ENCODE assay signal across 22 mouse cellular contexts in genomic region chr2:173513977-173514376, GRCm38 (mm10). TPM values are rescaled to one million over a fixed set of nuclear protein-coding genes. Genes with fewer than 3 reads are reported as not detected.
"Had no signal": no experiment of that assay in that cellular context is flagged by ENCODE, and none has a peak within 500 bp of the region (broad histone marks: within the 10 kb centered on the region; RNA-seq: fewer than 3 reads in every experiment).

No protein-coding gene starts in this region.

- H3K4me3 ChIP-seq: liver, embryonic 15.5 days; lung, embryonic 15.5 days; midbrain, embryonic 12.5 days; neural tube, embryonic 12.5 days; stomach, embryonic 15.5 days had no signal

- H3K4me2 ChIP-seq: liver, embryonic 15.5 days; lung, embryonic 15.5 days; midbrain, embryonic 12.5 days; neural tube, embryonic 12.5 days; stomach, embryonic 15.5 days had no signal

- DNase-seq: liver, postnatal 0 days; lung, adult 2 months; lung, postnatal 10 days; lung, postnatal 4 days; midbrain, embryonic 14.5 days; right cerebral cortex, postnatal 14 days; thymus, adult 2 months; thymus, postnatal 25 days; thymus, postnatal 4 days had no signal

- H3K27me3 ChIP-seq: liver, embryonic 15.5 days; lung, embryonic 15.5 days; midbrain, embryonic 12.5 days; neural tube, embryonic 12.5 days; stomach, embryonic 15.5 days had no signal

- H3K9me3 ChIP-seq: liver, embryonic 15.5 days; lung, embryonic 15.5 days; neural tube, embryonic 12.5 days; stomach, embryonic 15.5 days had no signal

- H3K27ac ChIP-seq: liver, embryonic 15.5 days; lung, embryonic 15.5 days; midbrain, embryonic 12.5 days; neural tube, embryonic 12.5 days; stomach, embryonic 15.5 days; stomach, postnatal 0 days had no signal

- H3K9ac ChIP-seq: liver, embryonic 15.5 days; liver, postnatal 0 days; lung, embryonic 15.5 days; midbrain, embryonic 12.5 days; neural tube, embryonic 12.5 days; stomach, embryonic 15.5 days had no signal

- H3K36me3 ChIP-seq: liver, embryonic 15.5 days; lung, embryonic 15.5 days; midbrain, embryonic 12.5 days; neural tube, embryonic 12.5 days; stomach, embryonic 15.5 days had no signal

- ATAC-seq: liver, postnatal 0 days; midbrain, embryonic 16.5 days had no signal

- H3K4me1 ChIP-seq: liver, embryonic 15.5 days; lung, embryonic 15.5 days; midbrain, embryonic 12.5 days; neural tube, embryonic 12.5 days; stomach, embryonic 15.5 days had no signal

RNA-seq across cellular contexts. Expression of gene 1700021F07Rik, which starts 8.4 kb away (rescaled TPM):
- total RNA-seq: megakaryocyte-erythroid progenitor cell, adult 5-6 weeks; monocyte, adult 5-6 weeks; neutrophil, adult 5-6 weeks had no signal
- polyA plus RNA-seq: liver, embryonic 15.5 days; liver, postnatal 0 days; lung, adult 2 months; lung, embryonic 15.5 days; midbrain, embryonic 12.5 days; midbrain, embryonic 14.5 days; midbrain, embryonic 16.5 days; neural tube, embryonic 12.5 days; neural tube, embryonic 14.5 days; spleen, adult 2 months; stomach, embryonic 15.5 days; stomach, postnatal 0 days; thymus, adult 2 months; urinary bladder, adult 2 months had no signal
